Mouse (Mus musculus) urinary bladder, postnatal 4 days (tissue): ENCODE results near the gene Reln.

Experiments
- DNase-seq, 2 experiments: peaks; one replicate each; pipeline ENCODE4 v3.0.0; 2021 to 2022; ENCODE audit warnings: low spot score in 2 of 2

Reln gene

GRCm38 (mm10) chr5:22003858-22004257 is 340.6 kb downstream of the Reln start:
- DNase-seq = no peak

DNA sequence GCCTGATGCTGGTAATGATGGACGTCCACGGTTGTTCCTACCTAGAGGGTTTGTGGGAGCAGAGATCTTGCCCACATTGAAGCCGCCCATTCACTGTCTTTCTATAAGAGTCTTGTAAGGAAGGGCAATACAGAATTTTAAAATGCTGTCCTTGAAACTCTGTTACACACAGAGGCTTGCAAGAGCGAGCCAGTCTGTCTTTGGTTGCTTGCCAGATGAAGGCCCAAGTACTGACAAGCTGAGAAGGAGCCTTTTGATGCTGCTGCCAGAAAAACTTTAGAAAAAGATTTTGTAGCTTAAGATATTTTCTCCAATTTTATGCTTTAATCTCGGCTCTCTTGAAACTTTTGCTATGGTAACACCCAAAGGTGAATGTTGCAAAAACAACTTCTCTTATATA is 356.8 kb downstream of the Reln start:
- no peak for DNase-seq

- no peak for DNase-seq
Observed at GRCm38 (mm10) chr5:21986311-21986710, 358.2 kb downstream of the Reln start.

DNA sequence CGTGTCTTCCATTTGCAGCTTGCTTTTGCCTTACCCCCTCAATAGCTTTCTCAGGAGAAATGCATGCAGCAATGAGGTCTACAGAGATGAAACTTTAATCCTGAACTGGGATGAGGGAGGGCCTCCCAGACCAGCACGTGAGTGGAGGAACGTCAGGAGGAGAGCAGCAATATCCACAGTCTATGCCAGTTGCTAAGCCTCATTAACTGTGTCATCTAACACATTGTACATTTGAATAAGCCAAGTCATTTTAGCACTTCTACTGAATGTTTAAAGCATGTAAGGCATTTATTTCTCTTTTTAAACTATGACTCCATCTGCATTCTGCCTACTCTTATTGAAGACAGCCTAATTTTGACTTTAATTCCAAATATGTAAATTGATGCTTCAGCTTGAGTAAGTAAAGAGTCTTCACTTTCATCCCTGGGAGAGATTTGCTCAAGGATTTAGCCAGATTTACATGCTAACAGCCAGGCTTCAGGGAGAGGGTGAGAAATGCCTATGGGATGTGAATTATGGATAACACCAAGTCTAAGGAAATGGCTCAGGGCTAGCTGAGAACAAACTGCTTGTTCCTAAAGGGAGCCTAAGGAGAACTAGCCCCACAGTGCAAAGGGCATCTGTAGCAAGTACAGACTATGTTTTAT is 361.4 kb downstream of the Reln start:
- no peak for DNase-seq

DNA sequence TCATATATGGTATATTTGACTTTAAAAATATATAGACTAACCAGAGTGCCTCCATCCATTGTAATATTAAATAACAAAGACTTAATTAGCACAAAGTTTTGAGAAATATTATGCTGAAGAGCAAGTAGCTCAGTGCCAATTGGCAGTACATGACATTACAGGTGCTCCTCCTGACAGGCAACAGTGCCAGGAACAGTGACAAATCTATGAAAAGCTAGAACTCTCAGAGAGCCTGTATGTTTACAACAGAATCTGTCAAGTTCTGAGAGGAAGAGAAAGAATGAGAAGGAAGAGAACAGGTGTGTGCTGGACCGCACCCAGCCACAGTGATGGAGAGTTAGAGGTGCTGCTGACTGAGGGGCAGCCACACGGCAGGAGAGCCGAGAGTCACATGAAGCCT is 363.3 kb downstream of the Reln start:
- no peak for DNase-seq

DNA sequence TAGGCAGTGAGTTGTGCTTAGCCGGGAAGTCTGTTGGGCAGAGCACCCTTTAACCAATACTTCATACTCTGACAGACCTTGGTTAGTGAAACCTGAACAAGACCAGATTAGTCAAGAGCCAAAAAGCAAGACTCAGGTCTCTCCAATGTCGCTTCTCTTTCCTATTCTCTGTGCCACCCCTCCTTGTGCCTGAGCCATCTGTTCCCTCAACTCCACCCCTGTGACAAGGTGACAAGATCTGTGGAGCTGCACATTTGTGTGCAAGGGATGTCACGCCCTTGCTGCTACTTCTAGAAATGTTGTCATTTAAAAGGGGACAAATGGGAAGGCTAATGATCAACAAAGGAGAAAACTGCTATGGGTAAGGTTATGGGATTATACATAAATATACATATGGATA is 364.0 kb downstream of the Reln start:
- no peak for DNase-seq

DNA sequence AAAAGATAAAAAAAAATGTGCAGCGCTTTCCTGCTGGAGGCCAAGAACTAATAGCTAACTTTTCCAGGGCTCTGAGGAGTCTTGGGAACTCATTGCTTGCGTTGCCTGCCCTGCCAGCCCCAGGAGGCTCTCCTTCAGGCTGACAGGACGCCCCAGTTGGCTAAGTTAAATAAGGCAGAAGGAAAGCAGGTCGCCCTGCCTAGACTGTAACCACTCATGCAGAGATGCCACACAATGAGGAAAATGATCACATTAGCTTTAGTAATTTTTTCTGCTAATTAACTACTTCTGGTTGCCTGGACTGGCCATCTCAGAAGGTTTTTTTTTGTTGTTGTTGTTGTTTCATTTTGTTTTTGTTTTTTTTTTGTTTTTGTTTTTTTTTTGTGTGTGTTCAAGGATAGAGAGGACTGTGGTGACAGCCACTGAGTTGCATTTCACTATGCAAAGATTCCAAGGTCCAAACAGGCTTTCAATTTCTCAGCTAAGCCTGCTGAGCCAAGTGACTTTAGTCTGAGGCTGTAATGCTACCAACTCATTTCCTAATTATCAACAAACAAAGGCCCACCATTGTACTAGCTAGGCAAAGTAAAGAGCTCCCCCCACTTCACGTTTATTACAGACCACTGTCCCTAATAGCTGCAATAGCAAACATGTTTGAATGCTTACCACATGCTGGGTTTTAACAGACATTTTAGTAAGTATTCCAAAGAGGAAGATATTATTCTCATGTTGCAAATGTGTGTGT is 371.1 kb downstream of the Reln start:
- no peak for DNase-seq

DNA sequence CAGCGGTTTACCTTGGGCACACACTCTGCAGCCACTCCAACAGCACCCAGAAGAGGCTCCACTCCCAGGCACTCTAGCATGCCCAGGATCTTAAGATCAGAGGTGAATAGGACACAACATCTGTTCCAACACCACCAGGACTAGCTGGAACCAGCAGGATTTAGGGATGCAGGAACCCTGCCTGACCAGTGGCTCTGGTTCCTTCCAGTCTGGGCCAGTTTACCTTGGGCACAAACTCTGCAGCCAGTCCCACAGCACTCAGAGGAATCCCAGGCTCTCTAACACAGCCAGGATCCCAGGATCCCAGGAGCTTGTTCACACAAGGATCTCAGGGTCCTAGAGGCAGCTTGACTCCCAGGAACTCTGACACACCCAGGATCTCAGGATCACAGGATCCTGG is 382.7 kb downstream of the Reln start:
- DNase-seq = no peak

DNA sequence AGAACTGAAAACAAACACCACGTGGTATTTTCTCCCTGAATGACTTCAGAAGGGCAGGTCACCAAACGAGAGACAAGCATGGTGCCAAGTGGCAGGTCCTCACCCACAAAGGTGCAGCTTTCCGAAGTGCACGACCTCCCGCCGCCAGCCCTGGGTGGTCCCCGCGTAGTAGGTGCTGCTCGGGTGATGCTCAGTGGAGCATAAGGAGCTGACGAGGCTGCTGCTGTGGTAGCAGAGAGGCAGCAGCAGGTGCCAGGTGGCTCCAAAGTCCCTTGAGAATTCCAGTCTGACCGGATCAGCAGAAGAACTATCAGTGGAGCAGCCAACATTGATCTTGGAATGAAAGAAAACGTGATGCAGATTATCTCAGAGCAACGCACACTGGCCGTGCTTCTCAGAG is 384.4 kb downstream of the Reln start:
- DNase-seq = no peak

GRCm38 (mm10) chr5:21957586-21957985 is 386.9 kb downstream of the Reln start:
- no peak for DNase-seq

- DNase-seq = no peak
Observed at GRCm38 (mm10) chr5:21957061-21957460, 387.4 kb downstream of the Reln start.

DNA sequence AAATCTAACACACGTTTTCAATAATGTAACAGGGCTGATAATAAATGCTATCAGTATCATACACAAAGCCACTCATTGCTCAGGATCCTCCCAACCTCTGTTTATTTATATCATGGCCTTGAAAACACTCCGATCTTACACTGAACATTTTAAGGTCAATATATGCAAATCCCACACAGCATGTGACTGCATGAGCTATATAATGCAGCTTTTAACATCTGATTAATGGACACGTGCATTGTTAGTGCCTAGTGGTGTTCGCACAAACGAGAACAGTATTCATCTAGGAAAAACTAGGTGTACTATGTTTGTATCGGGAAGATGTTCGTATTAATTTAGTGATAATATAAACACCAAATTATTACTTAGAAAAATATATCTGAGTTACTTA is 395.0 kb downstream of the Reln start:
- no peak for DNase-seq

DNA sequence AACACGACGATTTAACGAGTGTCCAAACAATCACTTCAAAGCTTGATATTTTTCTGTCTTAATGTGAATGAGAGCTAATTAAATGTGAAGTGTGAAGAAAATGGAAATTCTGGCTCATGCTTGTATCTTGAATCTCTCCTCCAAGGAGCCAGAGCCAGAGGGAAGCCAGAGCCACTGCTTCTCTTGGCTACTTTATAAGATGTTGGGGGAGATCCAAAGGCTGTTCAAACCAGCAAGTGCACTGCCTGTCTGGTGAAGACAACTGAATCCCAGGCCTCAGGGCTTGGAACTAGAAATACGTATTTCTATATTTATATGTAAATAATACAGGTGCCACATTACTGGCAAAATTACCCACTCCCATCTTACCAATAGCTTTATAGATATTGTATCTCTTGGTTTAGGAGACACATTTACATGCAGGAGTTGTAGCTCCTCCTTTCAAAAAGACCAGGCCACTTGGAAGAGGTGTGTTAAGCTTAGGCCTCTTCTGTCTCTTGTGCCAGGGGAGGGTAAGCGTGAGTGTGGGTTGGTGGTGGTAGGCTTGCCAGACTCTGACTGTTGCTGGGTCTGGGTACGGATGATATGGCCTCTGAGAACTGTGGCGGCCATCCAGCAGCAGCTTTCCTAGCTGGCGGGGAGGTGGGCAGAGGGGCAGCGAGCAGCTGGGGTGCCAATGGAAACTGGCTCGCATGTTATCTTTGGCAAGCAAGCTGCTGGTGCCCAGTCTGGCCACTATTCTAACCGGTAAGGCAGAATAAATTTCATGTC is 395.6 kb downstream of the Reln start:
- DNase-seq = no peak

DNA sequence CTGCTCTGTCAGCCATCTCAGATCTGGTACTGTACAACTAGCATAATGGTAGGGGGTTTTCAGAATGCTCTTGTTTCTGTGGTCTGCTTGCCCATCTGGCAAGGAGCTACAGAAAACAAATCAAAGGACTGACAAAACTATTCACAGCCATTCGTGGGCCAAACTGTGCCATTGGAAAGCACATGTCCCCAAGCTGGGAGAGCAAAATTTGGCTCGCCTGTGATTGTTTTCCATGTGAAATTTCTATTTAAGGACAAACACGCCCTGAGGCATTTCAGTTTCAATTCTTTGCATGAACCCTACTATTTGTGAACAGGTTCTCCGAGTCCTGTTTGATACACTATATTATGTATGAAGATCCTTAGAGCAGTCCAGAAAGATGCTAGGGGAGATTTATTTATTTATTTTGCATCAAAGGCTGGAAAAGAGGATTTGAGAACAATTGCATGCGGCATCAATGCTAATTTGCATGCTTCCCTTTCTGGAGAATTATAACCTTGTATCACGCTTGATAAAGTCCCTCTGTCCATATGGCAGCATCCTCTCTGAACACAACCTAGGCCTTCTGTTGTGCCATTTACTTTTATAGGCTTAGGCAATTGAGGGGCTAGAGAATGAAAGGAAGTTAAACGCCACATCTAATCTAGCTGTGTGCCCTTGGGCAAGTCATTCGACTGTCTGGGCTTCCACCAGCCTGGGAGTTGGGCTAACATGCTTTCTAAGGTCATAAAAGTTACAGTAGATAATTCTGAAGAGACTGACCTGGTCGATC is 396.7 kb downstream of the Reln start:
- DNase-seq = no peak

DNA sequence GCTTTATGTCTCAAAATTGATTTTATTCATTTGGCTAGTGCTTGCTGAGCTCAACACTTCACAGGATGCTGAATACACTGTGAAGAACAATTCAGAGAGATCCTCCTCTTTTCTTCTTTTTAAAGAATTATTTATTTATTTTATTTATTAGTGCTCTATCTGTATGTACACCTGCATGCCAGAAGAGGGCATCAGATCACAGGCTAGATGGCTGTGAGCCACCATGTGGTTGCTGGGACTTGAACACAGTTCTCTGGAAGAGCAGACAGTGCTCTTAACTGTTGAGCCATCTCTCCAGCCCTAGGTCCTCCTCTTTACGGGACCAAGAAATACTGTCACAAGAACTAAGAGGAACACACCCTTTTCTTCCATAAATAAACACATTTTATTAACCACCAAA is 399.9 kb downstream of the Reln start:
- no peak for DNase-seq

DNA sequence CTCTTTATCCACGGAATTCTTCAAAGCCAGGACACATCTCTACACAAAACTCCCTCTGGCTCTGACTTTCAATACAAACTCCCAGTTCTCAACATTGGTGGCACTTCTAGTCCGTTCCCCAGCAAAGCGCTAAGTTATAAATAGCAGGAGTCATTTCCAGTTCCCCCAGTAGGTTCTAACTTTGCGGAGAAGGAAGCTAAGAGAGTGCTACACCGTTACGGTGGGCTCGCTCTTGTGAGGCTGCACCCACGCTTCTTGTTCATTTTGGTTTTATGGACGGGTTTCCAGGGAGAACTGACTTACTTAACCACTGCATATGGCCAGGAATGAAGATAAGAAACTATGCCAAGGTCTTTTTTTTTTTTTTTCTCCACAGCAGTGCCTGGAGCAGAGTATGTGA is 405.1 kb downstream of the Reln start:
- DNase-seq = no peak

- no peak for DNase-seq
Observed at GRCm38 (mm10) chr5:21938138-21938537, 406.4 kb downstream of the Reln start.

- DNase-seq = no peak
Observed at GRCm38 (mm10) chr5:21936627-21937026, 407.9 kb downstream of the Reln start.

DNA sequence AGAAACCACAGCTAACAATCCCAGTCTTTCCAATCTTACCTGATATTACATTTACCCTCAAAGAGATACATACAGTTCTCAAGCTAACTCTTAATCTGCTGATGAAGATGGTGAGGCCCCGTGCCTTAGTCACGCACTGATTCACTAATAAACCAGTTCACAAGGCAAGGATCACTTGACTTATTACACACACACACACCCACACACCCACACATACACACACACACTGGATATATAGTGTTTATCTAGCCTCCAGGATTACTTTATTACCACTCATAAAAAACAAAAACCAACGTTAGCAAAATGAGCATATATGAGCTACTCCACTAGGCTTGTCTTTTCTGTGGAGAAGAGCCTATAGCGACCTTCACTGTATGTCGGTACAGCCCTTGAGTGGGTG is 408.4 kb downstream of the Reln start:
- DNase-seq = no peak

GRCm38 (mm10) chr5:21934811-21935396 is 409.6 kb downstream of the Reln start:
- no peak for DNase-seq

- DNase-seq = no peak
Observed at GRCm38 (mm10) chr5:21934173-21934698, 410.3 kb downstream of the Reln start.
